Mouse (Mus musculus) frontal cortex, postnatal 14 days (tissue): ENCODE results near the gene Clk3.

Source experiments
- DNase-seq, 2 experiments: peaks; one replicate each; pipeline ENCODE4 v3.0.0; 2022; ENCODE audit warnings: low spot score in 2 of 2

The Clk3 gene

GRCm38 (mm10) chr9:57770214-57770613, 4.6 kb upstream of the Clk3 start:
- DNase-seq = no peak

DNA sequence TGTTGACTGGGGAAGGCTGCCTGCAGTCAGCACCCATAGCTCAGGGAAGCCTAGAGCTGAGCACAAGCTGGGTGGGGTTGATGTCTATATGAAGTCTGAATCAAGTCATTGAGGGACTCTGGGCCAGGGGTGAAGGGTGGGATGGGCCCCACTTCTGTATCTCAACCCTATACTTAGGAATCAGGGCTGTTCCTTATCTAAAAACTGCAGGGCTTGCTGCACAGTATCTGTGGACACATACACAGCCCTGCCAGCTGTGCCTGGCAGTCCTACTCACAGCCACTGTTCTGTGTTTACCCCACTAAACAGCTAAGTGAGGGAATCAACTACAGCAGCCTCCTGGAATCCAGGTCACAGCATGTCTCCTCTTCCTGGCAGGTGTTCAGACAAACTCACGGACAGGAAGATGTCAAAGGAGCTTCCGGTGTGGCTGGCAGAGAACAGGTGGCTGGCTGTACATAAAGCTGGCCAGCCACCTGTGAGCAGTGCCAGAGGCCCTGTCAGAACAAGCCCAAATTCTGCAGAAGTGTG, 3.9 kb upstream of the Clk3 start:
- no peak for DNase-seq

DNA sequence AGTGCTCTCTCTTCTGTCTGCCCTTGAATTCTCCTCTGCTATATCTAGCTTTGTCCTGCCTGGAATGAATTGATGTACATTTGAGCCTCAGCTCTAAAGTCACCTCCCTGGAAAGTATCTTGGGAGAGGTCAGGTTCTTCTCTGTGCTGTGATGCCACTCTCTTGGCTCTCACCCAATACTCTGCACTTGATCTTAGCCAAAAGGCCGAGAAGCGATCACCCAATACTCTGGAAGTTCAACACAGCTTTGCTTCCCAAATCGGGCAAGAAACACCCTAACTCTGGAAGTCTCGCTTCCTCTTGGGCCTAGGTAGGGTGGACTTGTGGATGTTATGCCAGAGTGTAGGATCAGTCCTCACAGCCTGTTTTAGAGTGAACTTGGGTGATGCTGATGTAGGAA, 1.6 kb upstream of the Clk3 start:
- DNase-seq = no peak

GRCm38 (mm10) chr9:57766431-57766830, 771 bp upstream of the Clk3 start:
- DNase-seq = no peak

DNA sequence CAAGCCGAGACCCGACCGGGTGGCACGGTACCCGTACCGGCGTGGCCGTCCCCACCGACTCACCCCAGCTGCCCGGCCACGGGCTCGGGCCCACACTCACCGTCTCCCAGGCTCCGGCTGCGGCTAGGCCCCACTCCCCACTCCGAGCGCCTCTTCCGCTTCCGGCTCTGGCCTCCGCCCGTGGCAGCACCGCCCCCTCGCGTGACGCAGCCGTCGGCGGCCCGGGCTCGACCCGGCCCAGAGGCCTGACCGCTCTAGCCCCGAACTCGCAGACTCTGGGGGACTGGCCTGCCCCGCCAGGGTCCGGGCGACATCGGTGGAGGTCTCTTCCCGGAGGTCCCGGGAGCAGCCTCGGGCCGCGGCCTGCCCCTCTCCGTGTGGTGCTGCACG, 691 bp downstream of the Clk3 start:
- DNase-seq = peak; percentile 83 to 88

- peak; percentile 73 for DNase-seq
Observed at GRCm38 (mm10) chr9:57764147-57764973, 1.3 kb downstream of the Clk3 start.

DNA sequence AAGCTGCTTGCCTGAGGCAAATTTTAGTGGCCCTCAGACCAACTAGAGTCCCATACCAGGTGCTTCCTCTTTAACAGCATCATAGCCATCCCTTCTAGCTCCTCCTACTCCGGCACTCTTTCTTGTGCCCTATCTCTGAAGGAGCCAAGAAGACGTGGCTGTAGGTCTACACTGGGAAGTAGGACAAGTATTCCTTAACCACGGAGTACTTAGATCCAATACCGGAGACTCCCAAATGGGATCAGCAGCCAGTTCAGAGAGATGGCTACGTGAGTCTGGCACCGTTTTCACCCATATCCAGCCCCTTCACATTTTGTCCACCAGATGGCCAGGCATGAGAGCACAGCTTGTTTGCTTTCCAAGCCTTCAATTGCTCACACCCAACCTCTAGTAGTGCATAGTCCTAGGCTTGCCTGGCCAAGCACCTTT, 3.1 kb downstream of the Clk3 start:
- no peak for DNase-seq

- no peak for DNase-seq
Observed at GRCm38 (mm10) chr9:57761563-57762551, 3.8 kb downstream of the Clk3 start.

GRCm38 (mm10) chr9:57760416-57761146, 5.1 kb downstream of the Clk3 start:
- no peak for DNase-seq

GRCm38 (mm10) chr9:57759289-57759688, 6.4 kb downstream of the Clk3 start:
- DNase-seq = peak in 1 of 2 experiments; percentile 56

- no peak for DNase-seq
Observed at GRCm38 (mm10) chr9:57758528-57758927, 7.1 kb downstream of the Clk3 start.

GRCm38 (mm10) chr9:57757578-57757977, 8.1 kb downstream of the Clk3 start:
- DNase-seq = no peak

- no peak for DNase-seq
Observed at GRCm38 (mm10) chr9:57750901-57751300, 14.8 kb downstream of the Clk3 start.

DNA sequence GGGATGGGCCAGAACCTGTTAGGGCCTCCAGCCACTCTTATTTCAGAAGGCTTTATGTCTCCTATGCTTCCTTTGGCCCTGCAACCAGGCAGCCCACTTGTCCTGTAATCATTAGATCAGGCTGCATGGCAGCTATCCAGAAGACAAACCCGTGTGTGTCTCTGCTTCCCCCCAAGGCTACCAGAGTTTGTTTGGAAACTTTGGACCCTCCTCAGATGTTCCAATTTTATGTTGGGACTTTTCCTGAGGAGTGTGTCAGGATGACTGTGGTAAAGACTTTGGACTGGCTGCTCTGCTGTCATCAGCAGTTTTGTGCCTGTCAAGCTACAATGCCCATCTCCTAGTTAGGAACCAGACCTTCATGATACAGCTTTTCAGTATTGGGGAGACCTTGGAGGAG, 16.8 kb downstream of the Clk3 start:
- DNase-seq = no peak

GRCm38 (mm10) chr9:57748137-57748536, 17.5 kb downstream of the Clk3 start:
- no peak for DNase-seq

- DNase-seq = no peak
Observed at GRCm38 (mm10) chr9:57747067-57747466, 18.6 kb downstream of the Clk3 start.

- no peak for DNase-seq
Observed at GRCm38 (mm10) chr9:57744462-57745091, 21.1 kb downstream of the Clk3 start.

DNA sequence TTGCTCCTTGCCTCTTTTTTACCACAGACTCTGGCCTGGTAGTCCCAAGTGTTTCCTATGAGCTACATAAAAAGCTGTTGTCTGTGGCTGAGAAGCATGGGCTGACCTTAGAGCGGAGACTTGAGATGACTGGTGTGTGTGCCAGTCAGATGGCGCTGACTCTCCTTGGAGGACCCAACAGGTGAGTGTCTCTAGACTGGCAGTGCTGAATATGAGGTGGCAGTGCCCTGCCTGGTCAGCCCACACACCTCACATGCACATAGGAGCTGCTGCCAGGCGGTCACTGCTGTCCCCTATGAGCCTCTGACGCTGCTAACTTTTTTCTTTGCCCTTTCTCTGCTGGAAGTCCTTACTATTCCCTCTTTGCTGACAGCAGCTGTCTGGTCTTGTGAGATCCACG, 25.8 kb downstream of the Clk3 start:
- no peak for DNase-seq

GRCm38 (mm10) chr9:57733606-57734005, 32.1 kb downstream of the Clk3 start:
- DNase-seq = no peak

DNA sequence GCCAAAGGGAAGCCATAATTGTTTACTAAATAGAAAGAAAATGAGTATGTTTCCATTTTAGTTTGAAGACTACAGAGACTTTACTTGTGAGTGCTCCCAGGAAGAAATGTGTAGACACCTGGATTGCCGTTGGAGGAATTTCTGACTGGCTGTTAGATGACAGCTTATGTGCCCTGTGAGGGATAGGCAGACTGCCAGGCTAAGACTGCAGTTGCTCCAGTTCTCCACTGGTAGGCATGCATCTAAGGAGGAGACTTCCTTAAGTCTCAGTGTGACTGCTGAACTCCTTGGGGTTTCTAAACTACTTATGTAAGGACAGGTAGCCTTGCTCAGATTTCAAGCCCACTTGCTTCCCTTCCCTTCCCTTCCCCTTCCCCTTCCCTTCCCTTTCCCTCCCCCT, 37.3 kb downstream of the Clk3 start:
- no peak for DNase-seq

- DNase-seq = no peak
Observed at GRCm38 (mm10) chr9:57724701-57725100, 41.0 kb downstream of the Clk3 start.
